Mouse (Mus musculus): Measurements from ENCODE around the gene Madd. TPM values are rescaled to one million over a fixed set of nuclear protein-coding genes. Genes with fewer than 3 reads are reported as not detected.

Madd gene
- polyA plus RNA-seq, 2 experiments: 8.6 to 18.1 TPM

- no peaks in the 10 kb centered on the region for H3K4me1 ChIP-seq (ENCODE audit: control insufficient read depth, insufficient read depth, low read length)
- DNase-seq (ENCODE audit: low spot score) (no peak), ATAC-seq (ENCODE audit: low FRiP score, low read depth) (no peak)
- TF ChIP-seq POLR2A (IDR thresholded peaks at IDR 0.05; ENCODE audit: borderline replicate concordance, extremely low read depth, insufficient read depth, insufficient read length): no peak
- no peak overlapping the region for H3K4me3 ChIP-seq (replicated peaks; ENCODE audit: low read length)
- no peak overlapping the region for H3K9ac ChIP-seq (ENCODE audit: low read depth, low read length, severe bottlenecking)
- no peaks in the 10 kb centered on the region for H3K9me3 ChIP-seq (ENCODE audit: control insufficient read depth, low read length)
- no peaks in the 10 kb centered on the region for H3K27me3 ChIP-seq (ENCODE audit: control insufficient read depth, insufficient read depth, low read length)
- no peak overlapping the region for H3K27ac ChIP-seq (replicated peaks; ENCODE audit: low read depth, low read length)
- H3K36me3 ChIP-seq (ENCODE audit: control insufficient read depth, insufficient read depth, low read length): peaks cover 56% of the 10 kb centered on the region
- 81% methylated on average over 5 of the region's 5 CpGs for WGBS
- H3K4me2 ChIP-seq (replicated peaks; ENCODE audit: low read depth, low read length, severe bottlenecking): no peak overlapping the region
Observed at GRCm38 (mm10) chr2:91163532-91163931, 20.1 kb downstream of the Madd start.

GRCm38 (mm10) chr2:91162952-91163351 lies 20.7 kb downstream of the Madd start:
- no peak overlapping the region for H3K27ac ChIP-seq (replicated peaks; ENCODE audit: low read depth, low read length)
- no peak overlapping the region for H3K4me2 ChIP-seq (replicated peaks; ENCODE audit: low read depth, low read length, severe bottlenecking)
- no peaks in the 10 kb centered on the region for H3K4me1 ChIP-seq (ENCODE audit: control insufficient read depth, insufficient read depth, low read length)
- peaks cover 58% of the 10 kb centered on the region for H3K36me3 ChIP-seq (ENCODE audit: control insufficient read depth, insufficient read depth, low read length)
- no peak for TF ChIP-seq POLR2A (IDR thresholded peaks at IDR 0.05; ENCODE audit: borderline replicate concordance, extremely low read depth, insufficient read depth, insufficient read length)
- no peak for ATAC-seq (ENCODE audit: low FRiP score, low read depth)
- no peak overlapping the region for H3K9ac ChIP-seq (ENCODE audit: low read depth, low read length, severe bottlenecking)
- H3K27me3 ChIP-seq (ENCODE audit: control insufficient read depth, insufficient read depth, low read length): no peaks in the 10 kb centered on the region
- no peak for DNase-seq (ENCODE audit: low spot score)
- no peaks in the 10 kb centered on the region for H3K9me3 ChIP-seq (ENCODE audit: control insufficient read depth, low read length)
- WGBS: 74% methylated on average over 4 of the region's 4 CpGs
- H3K4me3 ChIP-seq (replicated peaks; ENCODE audit: low read length): no peak overlapping the region

DNA sequence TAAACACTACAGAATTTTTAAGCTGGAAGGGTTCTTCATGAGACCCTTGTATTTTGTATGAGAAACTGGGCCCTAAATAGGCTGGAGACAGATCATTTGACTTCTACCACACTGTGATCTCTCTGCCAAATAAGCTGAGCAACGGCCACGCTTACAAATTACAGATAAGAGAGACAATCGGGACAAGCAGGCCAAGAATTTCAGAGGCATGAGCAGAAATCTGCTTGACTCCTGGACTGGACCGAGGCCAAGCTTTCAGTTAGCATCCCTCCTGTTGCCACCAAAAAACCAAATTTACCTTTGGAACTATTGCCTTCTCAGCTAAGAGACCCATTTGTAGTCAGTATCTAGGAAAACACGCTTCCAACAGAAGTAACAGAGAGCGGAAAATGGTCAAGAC lies 23.0 kb downstream of the Madd start:
- no peak for DNase-seq (ENCODE audit: low spot score)
- no peak overlapping the region for H3K4me2 ChIP-seq (replicated peaks; ENCODE audit: low read depth, low read length, severe bottlenecking)
- peaks cover 61% of the 10 kb centered on the region for H3K36me3 ChIP-seq (ENCODE audit: control insufficient read depth, insufficient read depth, low read length)
- no peak for ATAC-seq (ENCODE audit: low FRiP score, low read depth)
- H3K4me3 ChIP-seq (replicated peaks; ENCODE audit: low read length): no peak overlapping the region
- H3K9me3 ChIP-seq (ENCODE audit: control insufficient read depth, low read length): no peaks in the 10 kb centered on the region
- H3K27me3 ChIP-seq (ENCODE audit: control insufficient read depth, insufficient read depth, low read length): no peaks in the 10 kb centered on the region
- TF ChIP-seq POLR2A (IDR thresholded peaks at IDR 0.05; ENCODE audit: borderline replicate concordance, extremely low read depth, insufficient read depth, insufficient read length): no peak
- H3K9ac ChIP-seq (ENCODE audit: low read depth, low read length, severe bottlenecking): no peak overlapping the region
- H3K4me1 ChIP-seq (ENCODE audit: control insufficient read depth, insufficient read depth, low read length): no peaks in the 10 kb centered on the region
- no peak overlapping the region for H3K27ac ChIP-seq (replicated peaks; ENCODE audit: low read depth, low read length)
- WGBS: 83% methylated on average over 6 of the region's 6 CpGs

DNA sequence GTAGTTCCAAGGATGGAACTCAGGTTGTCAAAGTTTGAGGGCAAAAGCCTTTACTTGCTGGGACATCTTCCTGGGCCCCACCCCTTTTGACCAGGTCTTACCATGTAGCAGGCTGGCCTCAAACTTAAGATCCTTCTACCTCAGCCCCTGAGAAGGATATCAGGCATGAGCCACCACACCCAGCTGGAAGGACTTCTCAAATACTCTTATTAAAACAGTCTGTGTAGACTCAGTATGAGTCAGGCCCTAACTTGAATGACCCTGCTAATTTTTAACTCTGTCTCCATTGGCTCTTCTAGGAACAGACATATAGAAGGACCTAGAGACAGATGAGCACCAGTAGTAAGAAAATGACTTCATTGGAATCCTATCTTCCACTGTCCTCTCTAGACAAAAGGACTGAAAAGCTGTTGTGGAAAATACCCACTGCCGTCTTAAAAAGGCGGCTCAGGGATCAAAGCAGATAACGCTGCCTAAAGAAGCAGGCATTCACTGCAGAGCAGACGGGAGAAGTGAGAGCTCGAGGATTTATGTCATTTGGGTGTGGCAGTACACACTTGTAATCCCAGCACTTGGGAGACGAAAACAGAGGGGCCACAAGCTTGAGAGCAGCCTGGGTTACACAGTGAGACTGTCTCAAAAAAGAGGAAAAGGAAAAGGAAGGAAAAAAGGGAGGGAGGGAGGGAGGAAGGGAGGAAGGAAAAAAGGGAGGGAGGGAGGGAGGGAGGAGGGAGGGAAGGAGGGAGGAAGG lies 26.5 kb downstream of the Madd start:
- 23% methylated on average over 6 of the region's 6 CpGs for WGBS
- no peak overlapping the region for H3K9ac ChIP-seq (ENCODE audit: low read depth, low read length, severe bottlenecking)
- no peak for ATAC-seq (ENCODE audit: low FRiP score, low read depth)
- H3K27me3 ChIP-seq (ENCODE audit: control insufficient read depth, insufficient read depth, low read length): no peaks in the 10 kb centered on the region
- peaks cover 60% of the 10 kb centered on the region for H3K36me3 ChIP-seq (ENCODE audit: control insufficient read depth, insufficient read depth, low read length)
- H3K4me2 ChIP-seq (replicated peaks; ENCODE audit: low read depth, low read length, severe bottlenecking): no peak overlapping the region
- H3K4me1 ChIP-seq (ENCODE audit: control insufficient read depth, insufficient read depth, low read length): no peaks in the 10 kb centered on the region
- H3K9me3 ChIP-seq (ENCODE audit: control insufficient read depth, low read length): no peaks in the 10 kb centered on the region
- H3K4me3 ChIP-seq (replicated peaks; ENCODE audit: low read length): no peak overlapping the region
- DNase-seq (ENCODE audit: low spot score): no peak
- no peak overlapping the region for H3K27ac ChIP-seq (replicated peaks; ENCODE audit: low read depth, low read length)
- TF ChIP-seq POLR2A (IDR thresholded peaks at IDR 0.05; ENCODE audit: borderline replicate concordance, extremely low read depth, insufficient read depth, insufficient read length): no peak

DNA sequence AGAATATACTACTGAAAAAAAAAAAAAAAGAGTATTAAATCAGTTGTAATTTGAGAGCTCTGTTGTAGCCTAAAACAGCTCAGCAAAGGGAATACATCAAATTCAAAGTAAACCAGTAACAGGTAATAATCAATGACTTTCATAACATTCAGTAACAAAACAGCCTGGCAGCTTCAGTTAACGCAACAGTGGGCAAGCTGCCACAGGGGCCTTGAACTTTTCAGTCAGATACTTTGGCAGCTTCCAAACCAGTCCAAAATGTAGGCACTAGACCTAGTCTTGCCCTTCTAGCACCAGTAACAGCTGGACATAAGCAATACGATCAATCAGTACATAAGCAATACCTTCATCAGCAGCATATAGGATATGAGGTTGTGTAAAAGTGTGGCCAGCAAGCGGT lies 29.5 kb downstream of the Madd start:
- 90% methylated on average over 3 of the region's 3 CpGs for WGBS
- H3K36me3 ChIP-seq (ENCODE audit: control insufficient read depth, insufficient read depth, low read length): peaks cover 51% of the 10 kb centered on the region
- ATAC-seq (ENCODE audit: low FRiP score, low read depth): no peak

More for the DNA sequence above, 29.5 kb downstream of the Madd start:
- Histone ChIP-seq H3K9ac (ENCODE audit: low read depth, low read length, severe bottlenecking) (no peak overlapping the region), H3K9me3 (ENCODE audit: control insufficient read depth, low read length) (no peaks in the 10 kb centered on the region), H3K4me2 (replicated peaks; ENCODE audit: low read depth, low read length, severe bottlenecking) (no peak overlapping the region), H3K4me1 (ENCODE audit: control insufficient read depth, insufficient read depth, low read length) (no peaks in the 10 kb centered on the region), H3K4me3 (replicated peaks; ENCODE audit: low read length) (no peak overlapping the region), H3K27ac (replicated peaks; ENCODE audit: low read depth, low read length) (no peak overlapping the region), H3K27me3 (ENCODE audit: control insufficient read depth, insufficient read depth, low read length) (no peaks in the 10 kb centered on the region)
- DNase-seq (ENCODE audit: low spot score): no peak
- no peak for TF ChIP-seq POLR2A (IDR thresholded peaks at IDR 0.05; ENCODE audit: borderline replicate concordance, extremely low read depth, insufficient read depth, insufficient read length)
